Mouse (Mus musculus) gastrocnemius, postnatal 14 days (tissue): ENCODE results near the gene Olfr943. TPM values are rescaled to one million over a fixed set of nuclear protein-coding genes. Genes with fewer than 3 reads are reported as not detected.

Experiments used
- DNase-seq: peaks from one replicate; pipeline ENCODE4 v3.0.0; 2021; ENCODE audit warnings: mixed read lengths
- intact Hi-C: fragments of 180-260 bp; cut with DNase I; formaldehyde crosslinking; loops from one replicate; pipeline ENCODE4 v1.15.1; 2025; ENCODE audit warnings: low total_unique reads
- long read RNA-seq, 2 experiments: library from polyadenylated mRNA; stranded (forward); transcript quantifications; one replicate each; pipeline ENCODE4 v2.0.0; 2021
- total RNA-seq, 2 experiments: library from RNA; stranded (reverse); gene quantifications; 2 replicates each; pipeline ENCODE4 v1.2.3; 2021

Olfr943 gene
- total RNA-seq = not detected
- long read RNA-seq, experiment 1 = 0 reads
- long read RNA-seq, experiment 2 = 0 reads

GRCm38 (mm10) chr9:39166004-39166403 is at the start of gene Olfr943:
Olfr943 (plus strand) TSS chr9:39166304.
- intact Hi-C loops = no loop called here
- no peak for DNase-seq

GRCm38 (mm10) chr9:39127326-39127725 is 38.8 kb upstream of the Olfr943 start:
- DNase-seq = no peak
- intact Hi-C loops = no loop called here

GRCm38 (mm10) chr9:39127831-39128230 is 38.3 kb upstream of the Olfr943 start, which contains the start of gene Olfr27:
Olfr27 (plus strand) TSS chr9:39128131.
- no peak for DNase-seq
- intact Hi-C loops = no loop called here

GRCm38 (mm10) chr9:39152401-39152800 is 13.7 kb upstream of the Olfr943 start:
- intact Hi-C loops = no loop called here
- DNase-seq = no peak

GRCm38 (mm10) chr9:39201620-39202019 is 35.5 kb downstream of the Olfr943 start, which contains the start of gene Olfr944:
Olfr944 (plus strand) TSS chr9:39201920.
- intact Hi-C loops = no loop called here
- DNase-seq = no peak

Other genes with a start within 250 kb of the Olfr943 start
- not detected for gene Olfr930, start 236.5 kb upstream of the Olfr943 start, total RNA-seq
- not detected for gene Olfr933, start 194.0 kb upstream of the Olfr943 start, total RNA-seq
- gene Olfr934, start 178.0 kb upstream of the Olfr943 start, total RNA-seq = not detected
- gene Olfr935, start 166.6 kb upstream of the Olfr943 start, total RNA-seq = not detected
- not detected for gene Olfr146, start 142.9 kb upstream of the Olfr943 start, total RNA-seq
- gene Olfr937, start 101.4 kb upstream of the Olfr943 start, total RNA-seq = not detected
- not detected for gene Olfr938, start 87.4 kb upstream of the Olfr943 start, total RNA-seq
- not detected for gene Olfr27, start 38.2 kb upstream of the Olfr943 start, total RNA-seq
- not detected for gene Olfr944, start 35.6 kb downstream of the Olfr943 start, total RNA-seq
- not detected for gene Olfr1537, start 83.7 kb downstream of the Olfr943 start, total RNA-seq
- not detected for gene Olfr945, start 110.5 kb downstream of the Olfr943 start, total RNA-seq
- gene Olfr948, start 159.7 kb downstream of the Olfr943 start, total RNA-seq = not detected
- gene Olfr951, start 221.1 kb downstream of the Olfr943 start, total RNA-seq = not detected